Mouse (Mus musculus) liver, adult 2 months (tissue): ENCODE measurements at regions not wholly inside any gene's neighbourhood (a gene's known extent, or its start where the extent isn't known, plus 50 kb on each side); places are given as distances from the start of the nearest gene placed in this dataset.

Source experiments
- CTCF ChIP-seq: fragments of 200-500 bp; IDR thresholded peaks from 2 replicates; pipeline ENCODE4 v1.5.1; 2011; ENCODE audit warnings: low read depth, low read length, control low read depth
- POLR2A ChIP-seq: fragments of 200-500 bp; IDR thresholded peaks from 2 replicates; pipeline ENCODE4 v1.6.1; 2011; ENCODE audit warnings: low read length, control low read depth; ENCODE audit not compliant: insufficient read depth; ENCODE audit errors: extremely low read depth

GRCm38 (mm10) chr8:113117241-113117640 lies 518.1 kb upstream of the Mon1b start:
- no peak for TF ChIP-seq POLR2A
- no peak for TF ChIP-seq CTCF
